Mouse (Mus musculus) lung, adult 2 months (tissue): ENCODE measurements around the gene Rundc1.

Experiments used
- CTCF ChIP-seq: fragments of 200-500 bp; IDR thresholded peaks from 2 replicates; pipeline ENCODE4 v1.5.1; 2011; ENCODE audit warnings: mild to moderate bottlenecking, low read length, control low read depth; ENCODE audit not compliant: insufficient read depth
- POLR2A ChIP-seq: fragments of 200-500 bp; IDR thresholded peaks from 2 replicates; pipeline ENCODE4 v1.6.1; 2011; ENCODE audit warnings: low read depth, mild to moderate bottlenecking, control low read depth, low read length, borderline replicate concordance; ENCODE audit errors: extremely low read depth

- no peak for TF ChIP-seq CTCF
- no peak for TF ChIP-seq POLR2A
Measured at GRCm38 (mm10) chr11:101452093-101452774, 27.3 kb downstream of the Rundc1 start.
